11 mouse cellular contexts compared by ENCODE assay signal in genomic region chr6:83017190-83017589, GRCm38 (mm10). TPM values are rescaled to one million over a fixed set of nuclear protein-coding genes. Genes with fewer than 3 reads are reported as not detected.
DNase-seq lines count a peak whose midpoint lies in the region; ATAC-seq and TF ChIP-seq lines count a peak whose summit lies in the region.
"Had no signal": no experiment of that assay in that cellular context is flagged by ENCODE, and none has a peak within 500 bp of the region (broad histone marks: within the 10 kb centered on the region; RNA-seq: fewer than 3 reads in every experiment).

No protein-coding gene starts in this region.

- no peak overlapping the region for H3K4me2 ChIP-seq in heart, embryonic 11.5 days
- H3K4me2 ChIP-seq: forebrain, embryonic 12.5 days; midbrain, embryonic 12.5 days had no signal

- H3K27ac ChIP-seq in heart, embryonic 11.5 days (ENCODE audit: low read depth, low read length) = peak overlapping the region; percentile 18; the same call in 1 of the 2 replicates
- H3K27ac ChIP-seq in thymus, adult 2 months (ENCODE audit: control insufficient read depth, insufficient read depth, low read length) = no peak overlapping the region
- H3K27ac ChIP-seq: forebrain, embryonic 12.5 days; midbrain, embryonic 12.5 days had no signal

- H3K9me3 ChIP-seq in heart, embryonic 11.5 days (replicated peaks; ENCODE audit: control insufficient read depth, low read length) = no peaks in the 10 kb centered on the region
- H3K9me3 ChIP-seq: forebrain, embryonic 12.5 days; midbrain, embryonic 12.5 days had no signal

- WGBS in heart, embryonic 11.5 days (ENCODE audit: insufficient replicate concordance) = 29% methylated on average over 3 of the region's 3 CpGs
- 86% methylated on average over 3 of the region's 3 CpGs for WGBS in thymus, adult 2 months

- no peak overlapping the region for H3K9ac ChIP-seq in heart, embryonic 11.5 days (ENCODE audit: low read depth, low read length)
- H3K9ac ChIP-seq: forebrain, embryonic 12.5 days; midbrain, embryonic 12.5 days had no signal

- peaks cover 3% of the 10 kb centered on the region; the same call in 1 of the 2 replicates for H3K4me1 ChIP-seq in heart, embryonic 11.5 days (ENCODE audit: control insufficient read depth, insufficient read depth, low read length)
- no peaks in the 10 kb centered on the region; the same call in 1 of the 2 replicates for H3K4me1 ChIP-seq in thymus, adult 2 months (replicated peaks; ENCODE audit: control insufficient read depth, insufficient read depth, low read length)
- H3K4me1 ChIP-seq: forebrain, embryonic 12.5 days; midbrain, embryonic 12.5 days had no signal

- no peak for TF ChIP-seq POLR2A in thymus, adult 2 months (IDR thresholded peaks at IDR 0.05; ENCODE audit: control insufficient read depth, extremely low read depth, insufficient read depth, low read length, poor library complexity)

- H3K4me3 ChIP-seq in heart, embryonic 11.5 days (ENCODE audit: low read depth, low read length) = no peak overlapping the region
- H3K4me3 ChIP-seq in thymus, adult 2 months (ENCODE audit: control insufficient read depth, insufficient read depth, low read length) = no peak overlapping the region
- H3K4me3 ChIP-seq: forebrain, embryonic 12.5 days; midbrain, embryonic 12.5 days had no signal

- no peak for ATAC-seq in heart, embryonic 11.5 days (replicated peaks; ENCODE audit: insufficient number of reproducible peaks, low FRiP score, low TSS enrichment)

- no peak for TF ChIP-seq CTCF in thymus, adult 2 months (IDR thresholded peaks at IDR 0.05; ENCODE audit: borderline replicate concordance, control insufficient read depth, extremely low read depth, insufficient read depth, low read length, poor library complexity)

- no peaks in the 10 kb centered on the region for H3K27me3 ChIP-seq in heart, embryonic 11.5 days (ENCODE audit: control insufficient read depth, insufficient read depth, low read length)
- no peaks in the 10 kb centered on the region for H3K27me3 ChIP-seq in thymus, adult 2 months (ENCODE audit: control insufficient read depth, insufficient read depth, low read length)
- H3K27me3 ChIP-seq: forebrain, embryonic 12.5 days; midbrain, embryonic 12.5 days had no signal

- no peaks in the 10 kb centered on the region for H3K36me3 ChIP-seq in heart, embryonic 11.5 days (ENCODE audit: control insufficient read depth, insufficient read depth, low read length)
- H3K36me3 ChIP-seq in thymus, adult 2 months (ENCODE audit: control insufficient read depth, insufficient read depth, low read length) = no peaks in the 10 kb centered on the region
- H3K36me3 ChIP-seq: forebrain, embryonic 12.5 days; midbrain, embryonic 12.5 days had no signal

- DNase-seq in kidney, postnatal 10 days = peak; percentile 58
- DNase-seq in kidney, adult 9 months = no peak
- DNase-seq in adrenal gland, postnatal 14 days = peak; percentile 64
- DNase-seq in lung, postnatal 10 days = peak; percentile 67
- no peak for DNase-seq in thymus, adult 2 months
- no peak for DNase-seq in right cerebral cortex, postnatal 10 days (ENCODE audit: low spot score in 2 of 2)
- DNase-seq in embryo, embryonic 11 days = no peak
- DNase-seq: spleen, adult 18-20 months had no signal

RNA-seq across cellular contexts. Expression of gene Dok1, which starts 16.1 kb away (rescaled TPM):
- total RNA-seq in adrenal gland, postnatal 14 days (2021) = 8.3 and 13.0 TPM in 2 replicates
- 6.3 and 6.8 TPM in 2 replicates for polyA plus RNA-seq in heart, embryonic 11.5 days (2014; fragmentation: Nextera tagmentation; extraction: Ambion mirVana)
- 19.9 and 21.9 TPM in 2 replicates for polyA plus RNA-seq in thymus, adult 2 months (2012; rRNA removed)

RNA-seq across cellular contexts. Expression of gene Loxl3, which starts 16.8 kb away (rescaled TPM):
- 2.8 and 4.1 TPM in 2 replicates for total RNA-seq in adrenal gland, postnatal 14 days (2021)
- 4.5 and 5.7 TPM in 2 replicates for polyA plus RNA-seq in heart, embryonic 11.5 days (2014; fragmentation: Nextera tagmentation; extraction: Ambion mirVana)
- 2.8 and 3.1 TPM in 2 replicates for polyA plus RNA-seq in thymus, adult 2 months (2012; rRNA removed)

RNA-seq across cellular contexts. Expression of gene Aup1, which starts 37.1 kb away (rescaled TPM):
- 164 and 190 TPM in 2 replicates for total RNA-seq in adrenal gland, postnatal 14 days (2021)
- 99.8 and 109 TPM in 2 replicates for polyA plus RNA-seq in heart, embryonic 11.5 days (2014; fragmentation: Nextera tagmentation; extraction: Ambion mirVana)
- polyA plus RNA-seq in thymus, adult 2 months (2012; rRNA removed) = 867 and 886 TPM in 2 replicates

RNA-seq across cellular contexts. Expression of gene Htra2, which starts 37.9 kb away (rescaled TPM):
- total RNA-seq in adrenal gland, postnatal 14 days (2021) = 50.7 and 59.3 TPM in 2 replicates
- polyA plus RNA-seq in heart, embryonic 11.5 days (2014; fragmentation: Nextera tagmentation; extraction: Ambion mirVana) = 41.8 and 43.3 TPM in 2 replicates
- 64.6 and 66.4 TPM in 2 replicates for polyA plus RNA-seq in thymus, adult 2 months (2012; rRNA removed)

RNA-seq across cellular contexts. Expression of gene Dqx1, which starts 40.5 kb away (rescaled TPM):
- total RNA-seq in adrenal gland, postnatal 14 days (2021) = 2.8 TPM in 2 replicates
- polyA plus RNA-seq in heart, embryonic 11.5 days (2014; fragmentation: Nextera tagmentation; extraction: Ambion mirVana) = 0.24 and 0.30 TPM in 2 replicates
- polyA plus RNA-seq in thymus, adult 2 months (2012; rRNA removed) = 3.6 and 4.4 TPM in 2 replicates

Comparison
In these comparisons a context has a peak if more than half of its experiments do, and no peak if none do; other contexts are left out.
1. DNase-seq: peak in kidney, postnatal 10 days (single experiment), adrenal gland, postnatal 14 days (single experiment) and lung, postnatal 10 days (single experiment); none in kidney, adult 9 months (single experiment), thymus, adult 2 months (single experiment), right cerebral cortex, postnatal 10 days (0 of 2) and embryo, embryonic 11 days (single experiment).